Mouse (Mus musculus) hematopoietic stem cell, adult 5-6 weeks (primary cell): ENCODE results near the gene Gm9999. TPM values are rescaled to one million over a fixed set of nuclear protein-coding genes. Genes with fewer than 3 reads are reported as not detected.
"Not testable (repeated sequence)": the region's sequence is repeated elsewhere in the genome, so short reads cannot be mapped to it uniquely, and the experiment has no call there.

Source experiments
- ATAC-seq, 2 experiments: fragments of 125-278 bp in 1 of 2; replicated peaks in 1 of 2; 2 replicates each; pipeline ENCODE4 v1.8.0; 2016 to 2017; ENCODE audit warnings: inconsistent platforms in 2 of 2, mild to moderate bottlenecking in 2 of 2, moderate number of reproducible peaks in 2 of 2, low read depth in 1 of 2, moderate TSS enrichment in 1 of 2; ENCODE audit not compliant: low FRiP score in 2 of 2, poor library complexity in 2 of 2, severe bottlenecking in 2 of 2, insufficient read depth in 1 of 2, low TSS enrichment in 1 of 2
- total RNA-seq: library from RNA; stranded (forward); fragments of 172-1452, 232-1000 nt; gene quantifications from 2 replicates; pipeline ENCODE4 v1.2.3, GENCODE M21; 2017

The Gm9999 gene
- total RNA-seq, 1 experiment from 2014 or later = not detected

DNA sequence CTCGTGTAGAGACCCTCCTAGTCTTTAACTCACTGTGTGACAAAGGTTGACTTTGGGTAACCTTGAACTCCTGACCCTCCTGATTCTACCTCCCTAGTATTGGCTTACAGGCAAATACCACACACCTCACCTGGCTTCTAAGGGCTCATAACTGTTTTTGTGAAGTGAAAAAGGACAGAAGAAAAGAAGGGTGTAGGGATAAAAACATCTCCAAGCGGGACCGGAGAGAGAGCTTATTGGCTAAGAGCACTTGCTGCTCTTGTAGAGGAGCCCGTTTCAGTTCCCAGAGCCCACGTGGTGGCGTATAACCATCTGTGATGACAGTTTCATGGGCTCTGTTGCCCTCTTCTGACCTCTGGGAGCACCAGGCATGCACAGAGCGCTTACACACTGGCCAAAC, 33.8 kb downstream of the Gm9999 start:
- no peak for ATAC-seq

DNA sequence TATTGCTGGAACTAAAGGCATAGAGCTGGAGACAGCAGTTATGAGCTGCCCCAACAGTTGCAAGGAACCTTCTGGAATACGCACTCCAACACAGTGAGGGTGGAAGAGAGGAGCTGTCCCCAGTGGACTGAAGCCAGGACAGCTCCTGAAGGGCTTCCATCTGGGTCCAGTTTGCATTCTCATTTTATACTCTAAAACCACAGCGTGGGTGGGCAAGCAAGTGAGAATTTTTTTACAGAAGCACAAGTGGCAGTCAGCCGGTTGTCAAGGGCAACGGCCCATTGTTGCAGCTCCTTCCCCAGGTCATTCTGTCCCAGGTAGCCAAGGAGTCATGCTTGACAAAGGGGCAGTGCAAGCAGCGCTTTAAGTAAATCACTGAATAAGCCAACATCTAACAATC, 36.3 kb downstream of the Gm9999 start:
- ATAC-seq = no peak

DNA sequence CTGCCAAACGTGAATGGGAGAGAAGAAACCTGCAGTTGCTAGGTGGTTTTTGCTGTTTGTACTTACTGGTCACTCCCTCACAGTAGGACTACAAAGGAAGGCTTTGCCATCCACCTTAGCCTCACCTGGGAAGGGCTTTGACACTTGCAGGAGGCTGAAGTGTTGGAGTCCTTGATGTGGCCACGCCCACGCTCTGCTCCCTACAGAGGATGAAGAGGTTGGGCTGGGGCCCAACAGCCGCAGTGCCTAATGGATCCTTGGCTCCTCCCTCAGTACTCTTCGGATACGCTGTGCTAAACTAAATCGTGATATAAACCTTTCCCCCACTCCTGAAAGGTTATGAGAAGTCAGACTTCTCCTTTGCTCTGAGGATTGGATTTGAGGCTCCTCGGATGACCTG, 37.6 kb downstream of the Gm9999 start:
- no peak for ATAC-seq

DNA sequence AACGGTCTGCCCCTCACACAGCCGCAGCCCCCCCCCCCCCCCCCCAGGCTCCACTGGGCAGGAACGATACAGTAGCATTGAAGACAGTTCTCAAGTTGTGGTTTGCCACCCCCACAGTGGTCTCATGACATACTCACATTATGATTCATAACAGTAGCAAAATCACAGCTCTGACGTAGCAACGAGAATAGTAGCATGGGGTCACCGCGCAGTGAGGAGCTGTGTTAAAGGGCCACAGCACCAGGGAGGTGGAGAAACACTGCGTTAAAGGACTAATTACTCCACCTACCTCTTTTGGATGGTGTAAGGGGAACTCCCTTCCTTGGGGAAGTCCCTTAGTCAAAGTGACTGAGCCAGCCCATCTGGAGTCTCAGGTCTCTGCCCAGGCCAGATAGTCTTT, 39.1 kb downstream of the Gm9999 start:
- ATAC-seq = peak; percentile 82 to 94

DNA sequence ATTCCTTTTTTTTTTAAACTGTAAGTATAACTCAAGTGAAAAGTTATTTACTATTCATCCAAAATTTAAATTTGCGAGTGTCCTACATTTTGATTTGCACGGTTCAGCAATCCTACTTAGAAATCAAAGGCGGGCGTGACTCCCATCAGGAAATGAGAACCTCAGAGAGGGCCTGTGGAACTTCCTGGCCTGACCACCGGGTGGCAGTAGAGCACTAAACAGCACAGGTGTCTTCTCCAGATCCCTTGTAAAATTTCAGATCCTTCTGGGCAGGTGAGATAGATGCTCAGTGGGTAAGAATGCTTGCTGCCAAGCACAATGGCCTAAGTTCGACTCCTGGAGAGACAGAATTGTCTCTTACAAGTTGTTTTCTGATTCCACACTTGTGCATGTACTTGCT, 40.1 kb downstream of the Gm9999 start:
- peak; percentile 54 to 63; a peak in 2 of 4 replicates for ATAC-seq

DNA sequence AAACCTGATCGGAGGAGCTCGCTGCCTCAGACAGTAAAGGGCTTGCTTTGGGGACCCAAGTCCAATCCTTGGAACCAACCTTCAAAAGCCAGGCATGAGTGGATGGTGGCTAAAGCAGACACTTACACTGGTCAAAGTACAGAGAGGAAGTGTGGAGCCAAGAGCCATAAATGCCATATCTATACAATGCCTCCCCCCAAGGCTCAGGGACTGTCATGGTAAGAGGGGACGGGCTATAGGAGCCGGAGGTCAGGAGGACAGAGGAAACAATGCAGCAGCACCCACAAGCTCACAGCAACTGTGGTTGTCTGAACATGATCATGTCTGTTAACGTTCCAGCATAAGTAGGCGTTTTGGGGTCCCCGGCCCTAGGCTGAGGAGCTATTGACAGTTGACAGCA, 41.1 kb downstream of the Gm9999 start:
- ATAC-seq = no peak

DNA sequence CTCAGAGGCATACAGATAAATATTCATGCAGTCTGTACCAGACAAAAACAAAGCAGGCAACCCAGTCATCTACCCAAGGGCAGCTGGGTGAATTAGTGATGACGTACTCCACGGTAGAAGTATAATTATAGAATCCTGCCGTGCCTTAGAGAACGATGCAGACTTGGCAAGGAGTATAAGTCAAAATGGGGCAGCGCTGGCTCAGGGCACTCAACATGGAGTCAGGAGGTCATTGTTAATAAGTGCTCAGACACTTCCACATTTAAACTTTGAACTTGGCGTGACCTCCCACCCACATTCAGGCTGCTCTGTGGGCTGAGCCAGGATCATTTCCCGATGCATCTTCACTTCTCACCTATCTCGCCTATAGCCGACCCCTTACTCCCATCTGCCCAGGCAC, 42.0 kb downstream of the Gm9999 start:
- no peak for ATAC-seq

DNA sequence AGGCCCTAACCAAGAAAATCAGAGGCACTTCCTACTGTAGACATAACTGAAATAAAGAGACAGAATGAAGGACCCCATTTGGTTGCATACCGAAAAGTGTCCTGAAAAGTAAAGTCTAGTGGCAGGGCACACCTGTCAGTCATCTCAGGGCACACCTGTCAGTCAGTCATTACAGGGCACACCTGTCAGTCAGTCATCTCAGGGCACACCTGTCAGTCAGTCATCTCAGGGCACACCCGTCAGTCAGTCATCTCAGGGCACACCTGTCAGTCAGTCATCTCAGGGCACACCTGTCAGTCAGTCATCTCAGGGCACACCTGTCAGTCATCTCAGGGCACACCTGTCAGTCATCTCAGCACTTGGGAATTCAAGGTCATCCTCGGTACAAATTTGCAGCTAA, 43.5 kb downstream of the Gm9999 start:
- ATAC-seq = not testable (repeated sequence)

DNA sequence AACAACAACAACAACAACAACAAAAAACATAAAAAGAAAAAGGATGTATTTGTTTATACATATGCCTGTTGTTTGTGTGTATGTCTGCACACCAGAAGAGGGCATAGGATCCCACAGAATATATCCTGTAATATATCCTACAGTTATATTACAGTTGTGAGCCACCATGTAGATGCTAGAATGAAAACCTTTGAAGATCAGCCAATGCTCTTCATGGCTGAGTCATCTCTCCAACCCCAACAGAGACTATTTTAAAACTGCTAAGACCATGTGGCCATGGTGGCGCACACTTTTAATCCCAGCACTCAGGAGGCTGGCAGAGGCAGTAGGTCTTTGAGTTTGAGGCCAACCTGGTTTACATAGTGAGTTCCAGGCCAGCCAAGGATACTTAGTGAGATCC, 44.1 kb downstream of the Gm9999 start:
- no peak for ATAC-seq

DNA sequence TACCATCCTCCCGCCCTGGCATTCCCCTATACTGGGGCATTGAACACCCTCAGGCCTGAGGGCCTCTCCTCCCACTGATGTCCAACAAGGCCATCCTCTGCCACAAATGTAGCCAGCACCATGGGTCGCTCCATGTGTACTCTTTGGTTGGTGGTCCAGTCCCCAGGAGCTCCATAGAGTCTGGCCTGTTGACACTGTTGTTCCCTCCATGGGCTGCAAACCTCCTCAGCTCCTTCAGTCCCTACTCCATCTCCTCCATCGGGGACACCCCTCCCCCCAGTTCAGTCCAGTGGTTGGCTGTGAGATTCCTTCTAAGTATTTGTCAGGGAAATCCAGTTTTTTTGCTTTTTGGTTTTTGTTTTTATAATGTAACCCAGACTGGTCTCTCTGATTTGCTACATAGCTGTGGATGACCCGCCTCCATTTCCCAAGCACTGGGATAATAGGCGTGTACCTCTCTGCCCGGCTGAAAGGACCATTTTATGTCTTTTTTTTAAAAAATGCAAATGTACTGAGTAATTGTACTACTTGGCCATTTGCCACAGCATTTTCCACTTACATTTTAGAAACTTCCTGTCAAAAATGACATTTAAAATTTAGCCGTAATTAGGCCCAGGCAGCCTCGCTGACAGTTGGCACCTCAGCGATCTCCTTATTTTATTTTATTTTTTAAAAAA, 47.3 kb downstream of the Gm9999 start:
- peak in 1 of 2 experiments; percentile 56; a peak in 1 of 4 replicates for ATAC-seq

DNA sequence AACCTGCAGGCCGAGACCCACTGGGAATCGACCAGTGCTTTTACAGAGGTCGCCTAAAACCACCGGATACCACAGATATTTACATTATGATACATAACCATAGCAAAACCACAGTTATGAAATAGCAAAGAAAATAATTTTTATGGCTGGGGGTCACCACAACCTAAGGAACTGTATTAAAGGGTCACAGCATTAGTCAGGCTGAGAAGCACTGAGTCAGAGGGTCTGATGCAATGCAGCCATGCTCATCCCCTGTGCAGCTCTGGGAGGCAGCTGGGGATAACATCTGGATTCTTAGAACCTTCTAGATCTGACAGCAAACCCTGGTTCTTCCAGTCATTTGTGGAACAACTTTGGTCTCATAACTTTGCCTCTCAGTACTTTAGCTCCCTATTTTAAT, 48.0 kb downstream of the Gm9999 start:
- ATAC-seq = no peak

DNA sequence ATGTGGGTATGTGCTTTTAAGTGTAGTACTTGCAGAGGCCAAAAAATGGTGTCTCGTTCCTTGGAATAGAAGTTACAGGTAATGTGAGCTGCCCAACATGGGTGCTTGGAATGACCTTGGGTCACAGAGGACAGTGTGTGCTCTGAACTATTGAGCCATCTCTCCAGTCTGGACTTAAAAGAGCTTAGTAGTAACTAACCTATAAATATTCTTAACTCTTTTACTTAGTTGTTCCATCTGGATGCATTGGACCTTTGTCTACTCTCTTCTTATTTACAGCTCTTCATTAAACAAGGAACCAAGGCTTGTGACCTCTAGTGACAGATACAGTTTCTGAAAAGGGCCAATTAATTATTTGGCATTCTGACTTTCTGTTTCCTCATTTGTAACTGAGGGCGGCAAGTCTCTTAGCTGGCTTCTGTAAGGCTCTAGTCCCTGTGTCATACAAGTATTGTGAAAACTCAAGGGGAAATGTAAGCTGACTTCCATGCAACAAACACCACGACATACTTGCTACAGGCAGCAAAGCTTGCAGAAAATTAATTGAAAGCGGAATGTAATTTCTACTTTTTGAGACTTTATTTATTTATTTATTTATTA, 51.5 kb downstream of the Gm9999 start:
- ATAC-seq = no peak

DNA sequence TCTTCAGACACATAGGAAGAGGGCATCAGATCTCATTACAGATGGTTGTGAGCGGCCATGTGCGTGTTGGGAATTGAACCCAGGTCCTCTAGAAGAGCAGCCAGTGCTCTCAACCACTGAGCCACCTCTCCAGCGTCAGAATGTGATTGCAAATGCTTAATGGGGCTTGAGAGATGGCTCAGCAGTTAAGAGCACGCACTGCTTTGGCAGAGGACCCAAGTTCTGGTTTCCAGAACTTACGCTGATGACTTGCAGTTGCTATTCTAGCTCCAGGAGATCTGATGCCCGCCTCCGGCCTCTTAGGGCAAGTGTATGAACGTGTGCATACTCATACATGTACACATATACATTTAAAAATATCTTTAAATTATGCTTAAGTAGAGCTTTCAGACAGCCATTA, 52.0 kb downstream of the Gm9999 start:
- ATAC-seq = no peak

Other genes with a start within 250 kb of the Gm9999 start
- gene Saa1, start 240.6 kb upstream of the Gm9999 start, total RNA-seq = not detected in 2 replicates
- not detected in 2 replicates for gene Saa2, start 231.8 kb upstream of the Gm9999 start, total RNA-seq
- 31.6 and 42.5 TPM in 2 replicates for gene Hps5, start 187.5 kb upstream of the Gm9999 start, total RNA-seq
- 77.6 and 92.8 TPM in 2 replicates for gene Gtf2h1, start 187.5 kb upstream of the Gm9999 start, total RNA-seq
- 290 and 314 TPM in 2 replicates for gene Ldha, start 142.1 kb upstream of the Gm9999 start, total RNA-seq
- 4.6 TPM in 1 of 2 replicates, not detected in the other for gene Ldhc, start 122.4 kb upstream of the Gm9999 start, total RNA-seq
- 61.9 and 66.0 TPM in 2 replicates for gene Tsg101, start 63.6 kb upstream of the Gm9999 start, total RNA-seq
- gene Uevld, start 25.1 kb upstream of the Gm9999 start, total RNA-seq = 20.8 and 22.5 TPM in 2 replicates
- gene Spty2d1, start 24.8 kb downstream of the Gm9999 start, total RNA-seq = 42.0 and 43.9 TPM in 2 replicates
- gene Tmem86a, start 67.0 kb downstream of the Gm9999 start, total RNA-seq = 1.5 and 2.3 TPM in 2 replicates
- 0.31 TPM in 1 of 2 replicates, not detected in the other for gene Ptpn5, start 150.1 kb downstream of the Gm9999 start, total RNA-seq
- gene Mrgpra6, start 221.3 kb downstream of the Gm9999 start, total RNA-seq = not detected in 2 replicates